Mouse (Mus musculus) embryonic facial prominence, embryonic 10.5 days (tissue): ENCODE results near the gene Barhl1. TPM values are rescaled to one million over a fixed set of nuclear protein-coding genes. Genes with fewer than 3 reads are reported as not detected.
A peak's percentile ranks its signal among the peaks of the same experiment; 100 is the strongest.

Experiments used
- DNase-seq: peaks from one replicate; pipeline ENCODE4 v3.0.0-alpha.2; 2017; ENCODE audit warnings: low spot score
- H3K27ac ChIP-seq: fragments of 300-500 bp; sonication (generic); replicated peaks from 2 replicates; pipeline ENCODE4 v1.5.1; 2016; ENCODE audit warnings: mild to moderate bottlenecking
- H3K27me3 ChIP-seq: fragments of 300-500 bp; sonication (generic); replicated peaks from 2 replicates; pipeline ENCODE4 v1.6.1; 2016; ENCODE audit warnings: low read depth, mild to moderate bottlenecking; ENCODE audit not compliant: poor library complexity, severe bottlenecking
- H3K36me3 ChIP-seq: fragments of 300-500 bp; sonication (generic); replicated peaks from 2 replicates; pipeline ENCODE4 v1.6.1; 2016; ENCODE audit warnings: mild to moderate bottlenecking, moderate library complexity
- H3K4me1 ChIP-seq: fragments of 300-500 bp; sonication (generic); 2 replicates; pipeline ENCODE4 v1.6.1; 2016
- H3K4me3 ChIP-seq: fragments of 300-500 bp; sonication (generic); 2 replicates; pipeline ENCODE4 v1.5.1; 2016; ENCODE audit warnings: mild to moderate bottlenecking, moderate library complexity
- H3K9me3 ChIP-seq: fragments of 300-500 bp; sonication (generic); 2 replicates; pipeline ENCODE4 v1.6.1; 2016; ENCODE audit warnings: mild to moderate bottlenecking
- WGBS: fragments of 180-500 bp; shearing (Covaris S2); methylation state at CpG from one replicate; pipeline ENCODE4 v1.1.7; 2016; 5-methylcytosine and 5-hydroxymethylcytosine counted together
- polyA plus RNA-seq: library from polyadenylated mRNA; unstranded; fragments of >200 nt; fragmentation: Nextera tagmentation; extraction: Ambion mirVana; gene quantifications from 2 replicates; pipeline ENCODE4 v1.2.1, GENCODE M21; 2016

Barhl1 gene
- polyA plus RNA-seq, 1 experiment from 2014 or later, result 1.2 TPM

DNA sequence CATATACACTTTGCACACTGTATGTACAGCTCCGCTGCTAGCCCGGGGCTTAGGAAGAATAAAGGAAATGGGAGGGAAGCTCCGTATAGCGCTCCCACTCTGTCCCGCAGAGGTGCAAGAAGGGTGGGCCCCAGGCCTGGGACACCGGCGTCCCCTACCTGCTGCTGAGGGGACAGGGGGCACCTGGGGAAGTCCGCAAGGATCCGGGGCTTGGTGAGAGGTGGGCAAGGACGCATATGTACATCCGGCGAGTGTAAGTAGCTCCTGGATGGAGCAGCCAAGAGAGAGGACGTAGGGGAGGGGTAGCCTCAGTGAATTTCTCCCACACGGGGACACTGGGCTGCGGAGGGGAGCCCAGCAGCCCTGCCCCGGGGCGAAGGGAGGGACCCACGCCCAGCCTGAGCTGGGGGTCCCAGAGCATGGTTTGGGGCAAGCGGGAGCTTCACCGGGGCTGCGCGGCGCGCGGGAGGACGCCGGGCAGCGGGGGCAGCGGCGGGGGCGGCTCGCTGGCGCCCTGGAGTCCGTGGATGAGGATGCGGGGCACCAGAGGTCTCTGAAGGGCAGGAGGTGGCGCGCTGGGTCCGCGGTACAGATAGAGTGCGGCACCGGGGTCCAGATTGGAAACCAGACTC is 7.2 kb downstream of the Barhl1 start:
- peak; percentile 36 for DNase-seq
- Histone ChIP-seq H3K36me3 (peaks cover 18% of the 10 kb centered on the region), H3K9me3 (no peaks in the 10 kb centered on the region), H3K27me3 (peaks cover 98% of the 10 kb centered on the region), H3K27ac (no peak overlapping the region), H3K4me3 (peak overlapping the region; percentile 32; the same call in 1 of the 2 replicates), H3K4me1 (peaks cover 33% of the 10 kb centered on the region)
- WGBS, result 1% methylated on average over 41 of the region's 41 CpGs

DNA sequence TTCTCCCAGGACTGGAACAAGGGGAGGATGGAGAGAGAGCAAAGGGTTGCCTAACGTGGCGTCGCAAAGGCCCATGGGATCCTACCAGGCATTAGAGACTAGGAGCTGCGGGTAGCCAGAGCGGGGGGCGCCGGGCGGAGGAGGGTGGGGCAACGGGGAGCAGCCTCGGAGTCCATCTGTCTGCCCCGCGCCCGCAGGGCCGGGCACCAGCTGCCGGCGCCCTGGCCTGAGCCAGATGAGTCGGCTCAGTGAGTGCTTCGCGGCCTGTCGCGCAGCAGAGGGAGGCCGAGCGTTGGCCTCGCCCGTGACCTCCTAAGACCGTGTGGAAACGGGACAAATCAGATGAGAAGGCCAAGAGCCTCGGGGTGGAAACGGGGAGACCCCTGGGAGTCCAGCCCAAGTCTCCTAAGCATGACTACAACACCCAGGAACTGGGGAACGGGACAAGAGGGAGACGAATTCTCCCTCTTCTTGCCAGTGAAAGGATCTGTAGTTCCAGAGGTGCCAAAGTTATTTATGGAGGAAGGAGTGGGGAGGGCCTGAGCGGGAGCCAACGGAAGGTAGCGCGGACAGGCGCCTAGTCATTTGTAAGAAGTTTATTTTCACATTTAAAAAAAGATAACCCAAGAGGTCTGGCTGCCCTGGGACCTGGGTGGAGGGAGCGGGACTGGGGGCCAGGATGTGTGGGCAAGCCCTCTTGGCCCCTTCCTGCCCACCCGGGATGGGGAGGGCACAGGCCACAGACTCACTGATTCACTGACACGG is 7.9 kb downstream of the Barhl1 start:
- peak; percentile 58 for DNase-seq
- 1% methylated on average over 39 of the region's 39 CpGs for WGBS
- H3K9me3 ChIP-seq, result no peaks in the 10 kb centered on the region
- peaks cover 18% of the 10 kb centered on the region for H3K36me3 ChIP-seq
- peaks cover 33% of the 10 kb centered on the region for H3K4me1 ChIP-seq
- H3K4me3 ChIP-seq, result peak overlapping the region; percentile 46
- peaks cover 98% of the 10 kb centered on the region for H3K27me3 ChIP-seq
- peak overlapping the region; percentile 54 for H3K27ac ChIP-seq

DNA sequence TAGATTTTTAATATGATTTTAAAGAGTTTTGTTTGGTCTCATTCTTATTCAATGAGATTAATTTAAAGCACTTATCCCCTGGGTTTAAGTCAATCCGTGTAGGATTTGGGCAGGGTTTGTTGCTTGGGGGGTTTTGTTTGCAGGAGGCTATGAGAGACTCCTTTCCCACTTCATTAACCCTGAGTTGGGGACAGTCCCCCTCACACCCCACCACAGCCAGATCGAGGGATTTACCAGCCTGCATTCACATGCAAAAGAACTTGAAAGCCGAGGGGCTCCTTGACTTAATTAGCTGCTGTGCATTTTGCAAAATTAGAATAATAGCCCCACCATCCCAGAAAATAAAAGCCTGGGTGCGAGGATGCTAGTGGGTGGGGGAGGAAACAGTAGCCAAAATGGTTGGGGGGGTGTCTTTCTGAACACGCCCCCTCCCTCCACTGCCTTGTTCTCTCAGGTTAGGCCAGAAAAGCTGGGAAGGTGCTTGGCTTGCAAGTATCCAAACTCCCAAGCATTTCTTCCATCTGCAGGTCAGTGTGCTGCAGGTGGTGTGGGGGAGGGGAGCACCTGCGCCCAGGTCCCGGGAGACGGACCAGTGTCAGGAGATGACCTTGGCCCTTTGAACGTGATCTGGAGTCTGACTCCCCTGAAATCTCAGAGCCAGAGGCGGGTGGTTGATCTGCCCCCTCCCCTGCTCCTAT is 8.6 kb downstream of the Barhl1 start:
- Histone ChIP-seq H3K9me3 (no peaks in the 10 kb centered on the region), H3K4me1 (peaks cover 33% of the 10 kb centered on the region), H3K27me3 (peaks cover 98% of the 10 kb centered on the region), H3K4me3 (peak overlapping the region; percentile 46), H3K36me3 (peaks cover 22% of the 10 kb centered on the region), H3K27ac (no peak overlapping the region)
- DNase-seq, result no peak
- WGBS, result 4% methylated on average over 10 of the region's 10 CpGs

- Histone ChIP-seq H3K4me1 (peaks cover 22% of the 10 kb centered on the region), H3K27me3 (peaks cover 96% of the 10 kb centered on the region), H3K27ac (no peak overlapping the region), H3K4me3 (no peak overlapping the region), H3K9me3 (no peaks in the 10 kb centered on the region), H3K36me3 (peaks cover 36% of the 10 kb centered on the region)
- 54% methylated on average over 4 of the region's 4 CpGs for WGBS
- DNase-seq, result no peak
These were observed 10.9 kb downstream of the Barhl1 start for GRCm38 (mm10) chr2:28905561-28905960.

GRCm38 (mm10) chr2:28904786-28905185 is 11.7 kb downstream of the Barhl1 start:
- Histone ChIP-seq H3K4me1 (peaks cover 22% of the 10 kb centered on the region), H3K9me3 (no peaks in the 10 kb centered on the region), H3K27ac (no peak overlapping the region), H3K4me3 (no peak overlapping the region), H3K27me3 (peaks cover 95% of the 10 kb centered on the region), H3K36me3 (peaks cover 44% of the 10 kb centered on the region)
- WGBS, result 90% methylated on average over 9 of the region's 9 CpGs
- no peak for DNase-seq

- Histone ChIP-seq H3K9me3 (no peaks in the 10 kb centered on the region), H3K36me3 (peaks cover 53% of the 10 kb centered on the region), H3K27me3 (peaks cover 86% of the 10 kb centered on the region), H3K4me3 (no peak overlapping the region), H3K4me1 (peaks cover 14% of the 10 kb centered on the region), H3K27ac (no peak overlapping the region)
- WGBS, result 87% methylated on average over 5 of the region's 5 CpGs
- no peak for DNase-seq
These were observed 12.6 kb downstream of the Barhl1 start for GRCm38 (mm10) chr2:28903871-28904270.

DNA sequence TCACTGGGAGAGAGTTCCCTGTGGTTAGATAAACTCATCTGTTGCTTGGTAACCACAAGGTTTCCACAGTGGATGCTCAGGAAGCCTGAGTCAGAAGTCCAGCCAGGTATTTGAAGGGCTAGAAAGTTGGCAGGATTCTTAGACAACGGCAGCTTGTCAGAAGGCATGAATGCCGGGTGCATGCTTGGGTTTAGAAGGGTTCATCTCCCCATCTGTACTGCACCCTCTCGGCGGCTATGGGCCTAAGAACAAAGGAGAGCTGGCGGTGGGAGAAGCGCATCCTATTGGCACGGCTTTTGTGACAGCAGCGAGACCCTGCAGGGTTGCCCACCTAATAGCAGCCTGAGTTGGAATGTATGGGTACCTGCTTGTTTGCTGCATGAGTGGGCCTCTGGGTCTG is 14.2 kb downstream of the Barhl1 start:
- Histone ChIP-seq H3K36me3 (peaks cover 67% of the 10 kb centered on the region), H3K9me3 (no peaks in the 10 kb centered on the region), H3K27me3 (peaks cover 70% of the 10 kb centered on the region), H3K4me3 (no peak overlapping the region), H3K27ac (no peak overlapping the region), H3K4me1 (no peaks in the 10 kb centered on the region; the same call in 1 of the 2 replicates)
- whole genome bisulfite sequencing, result 88% methylated on average over 8 of the region's 8 CpGs
- DNase-seq, result no peak

GRCm38 (mm10) chr2:28897340-28897899 is 19.0 kb downstream of the Barhl1 start:
- peaks cover 24% of the 10 kb centered on the region for H3K27me3 ChIP-seq
- H3K27ac ChIP-seq, result no peak overlapping the region
- 91% methylated on average over 4 of the region's 4 CpGs for WGBS
- H3K4me1 ChIP-seq, result 0 out of 2 replicates have a peak, but pooled peaks cover 4% of the 10 kb centered on the region
- H3K36me3 ChIP-seq, result peaks cover 89% of the 10 kb centered on the region
- no peak overlapping the region for H3K4me3 ChIP-seq
- no peak for DNase-seq
- no peaks in the 10 kb centered on the region for H3K9me3 ChIP-seq

GRCm38 (mm10) chr2:28895876-28896275 is 20.6 kb downstream of the Barhl1 start:
- no peak for DNase-seq
- peaks cover 94% of the 10 kb centered on the region for H3K36me3 ChIP-seq
- 0 out of 2 replicates have a peak, but pooled peaks cover 4% of the 10 kb centered on the region for H3K4me1 ChIP-seq
- H3K27ac ChIP-seq, result no peak overlapping the region
- WGBS, result 92% methylated on average over 7 of the region's 7 CpGs
- H3K4me3 ChIP-seq, result no peak overlapping the region
- no peaks in the 10 kb centered on the region for H3K9me3 ChIP-seq
- H3K27me3 ChIP-seq, result peaks cover 10% of the 10 kb centered on the region; the same call in 1 of the 2 replicates

GRCm38 (mm10) chr2:28893526-28893925 is 22.9 kb downstream of the Barhl1 start:
- no peaks in the 10 kb centered on the region for H3K9me3 ChIP-seq
- 61% methylated on average over 6 of the region's 6 CpGs for WGBS
- 0 out of 2 replicates have a peak, but pooled peaks cover 4% of the 10 kb centered on the region for H3K4me1 ChIP-seq
- DNase-seq, result no peak
- H3K27me3 ChIP-seq, result no peaks in the 10 kb centered on the region
- no peak overlapping the region for H3K27ac ChIP-seq
- H3K4me3 ChIP-seq, result no peak overlapping the region
- peaks cover 96% of the 10 kb centered on the region for H3K36me3 ChIP-seq

GRCm38 (mm10) chr2:28892796-28893195 is 23.7 kb downstream of the Barhl1 start:
- WGBS, result 41% methylated on average over 1 of the region's 1 CpGs
- Histone ChIP-seq H3K27ac (no peak overlapping the region), H3K4me3 (no peak overlapping the region), H3K36me3 (peaks cover 96% of the 10 kb centered on the region), H3K9me3 (no peaks in the 10 kb centered on the region), H3K27me3 (no peaks in the 10 kb centered on the region), H3K4me1 (0 out of 2 replicates have a peak, but pooled peaks cover 4% of the 10 kb centered on the region)
- DNase-seq, result no peak

DNA sequence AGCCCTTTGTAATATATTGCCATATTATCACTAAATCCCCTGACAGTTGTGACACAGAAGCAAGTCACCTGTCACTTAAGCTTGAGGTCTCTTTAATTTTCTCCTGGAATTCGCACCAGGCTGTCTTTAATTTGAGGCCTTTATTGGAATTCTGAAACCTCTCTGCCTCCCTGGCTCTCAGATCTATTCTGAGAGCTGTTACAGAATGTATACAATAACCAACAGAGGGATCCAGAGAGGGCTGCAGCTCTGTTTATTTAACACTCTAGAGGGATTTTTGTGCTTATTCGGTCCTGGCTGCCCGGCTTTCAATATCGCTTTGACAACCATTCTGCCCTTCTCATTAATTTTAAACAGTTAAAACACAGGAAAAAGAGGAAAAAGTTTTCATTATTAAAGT is 31.6 kb downstream of the Barhl1 start:
- H3K27ac ChIP-seq, result no peak overlapping the region
- no peaks in the 10 kb centered on the region for H3K27me3 ChIP-seq
- peaks cover 83% of the 10 kb centered on the region for H3K36me3 ChIP-seq
- WGBS, result 85% methylated on average over 4 of the region's 4 CpGs
- no peaks in the 10 kb centered on the region for H3K9me3 ChIP-seq
- H3K4me3 ChIP-seq, result no peak overlapping the region
- no peaks in the 10 kb centered on the region for H3K4me1 ChIP-seq
- no peak for DNase-seq
